Mouse (Mus musculus) splenic B cell, adult 2 months (primary cell): ENCODE measurements around the gene Csrnp1.

Source experiments
- DNase-seq: peaks from one replicate; pipeline ENCODE4 v3.0.0-alpha.2; 2011; ENCODE audit warnings: low read depth, low spot score
- H3K27me3 ChIP-seq: 2 replicates; pipeline ENCODE4 v1.6.1; 2012; ENCODE audit warnings: mild to moderate bottlenecking, low read length, moderate library complexity, mixed read lengths; ENCODE audit not compliant: control insufficient read depth, poor library complexity, insufficient read depth, severe bottlenecking
- H3K36me3 ChIP-seq: 2 replicates; pipeline ENCODE4 v1.6.1; 2012; ENCODE audit warnings: mild to moderate bottlenecking, low read length, moderate library complexity, mixed read lengths; ENCODE audit not compliant: control insufficient read depth, poor library complexity, insufficient read depth, severe bottlenecking

Gene Csrnp1

DNA sequence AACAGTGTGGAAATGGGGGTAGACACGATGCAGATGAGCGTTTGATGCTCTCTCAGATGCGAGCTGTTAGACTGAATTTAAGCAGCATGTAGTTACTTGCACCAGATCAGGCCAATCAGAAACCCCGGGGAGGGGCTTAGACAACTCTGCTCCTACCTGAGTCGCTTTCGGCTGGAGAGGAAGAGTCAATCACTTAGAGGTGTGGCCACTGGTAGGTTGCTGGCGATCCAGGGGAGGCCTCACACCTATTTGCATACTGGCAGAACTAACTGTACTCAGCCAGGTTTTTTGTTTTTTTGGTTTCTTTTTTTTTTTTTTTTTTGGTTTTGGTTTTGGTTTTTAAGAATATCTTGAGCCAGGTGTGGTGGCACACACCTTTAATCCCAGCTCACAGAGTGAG, 3.8 kb upstream of the Csrnp1 start:
- H3K27me3 ChIP-seq = no peaks in the 10 kb centered on the region
- no peaks in the 10 kb centered on the region for H3K36me3 ChIP-seq
- DNase-seq = peak; percentile 92

DNA sequence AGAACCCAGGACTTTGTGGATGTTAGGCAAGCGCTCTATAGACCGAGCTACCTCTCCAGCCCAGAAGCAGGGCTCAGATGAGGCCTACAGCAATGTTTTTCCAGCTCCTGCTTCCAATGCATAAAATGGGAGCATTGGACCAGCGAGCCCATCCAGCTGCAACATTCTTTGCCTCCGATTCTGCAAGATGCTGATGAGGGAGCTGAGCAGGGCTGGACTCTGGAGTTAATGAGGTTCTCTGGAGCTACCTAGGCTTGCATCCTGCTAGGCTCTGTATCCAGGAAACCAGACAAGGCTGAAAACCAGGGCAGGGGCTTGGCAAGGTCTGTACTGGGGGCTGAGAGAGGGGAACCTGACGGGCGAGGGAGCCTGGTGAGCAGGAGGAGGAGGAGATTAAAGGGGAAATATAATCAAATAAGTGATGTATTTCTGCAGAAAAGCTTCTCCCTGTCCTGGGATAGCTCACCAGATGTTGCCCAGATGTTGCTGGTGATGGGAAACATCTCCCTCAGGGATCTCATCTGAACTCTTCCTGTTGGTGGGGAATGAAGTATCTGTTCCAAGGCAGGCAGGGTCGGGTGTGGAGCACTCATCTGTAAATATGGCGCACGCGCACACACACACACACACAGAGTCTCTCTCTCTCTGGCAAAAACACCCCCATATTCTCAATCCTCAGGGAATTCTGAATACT, 1.6 kb upstream of the Csrnp1 start:
- Histone ChIP-seq H3K36me3 (no peaks in the 10 kb centered on the region), H3K27me3 (no peaks in the 10 kb centered on the region)
- no peak for DNase-seq

DNA sequence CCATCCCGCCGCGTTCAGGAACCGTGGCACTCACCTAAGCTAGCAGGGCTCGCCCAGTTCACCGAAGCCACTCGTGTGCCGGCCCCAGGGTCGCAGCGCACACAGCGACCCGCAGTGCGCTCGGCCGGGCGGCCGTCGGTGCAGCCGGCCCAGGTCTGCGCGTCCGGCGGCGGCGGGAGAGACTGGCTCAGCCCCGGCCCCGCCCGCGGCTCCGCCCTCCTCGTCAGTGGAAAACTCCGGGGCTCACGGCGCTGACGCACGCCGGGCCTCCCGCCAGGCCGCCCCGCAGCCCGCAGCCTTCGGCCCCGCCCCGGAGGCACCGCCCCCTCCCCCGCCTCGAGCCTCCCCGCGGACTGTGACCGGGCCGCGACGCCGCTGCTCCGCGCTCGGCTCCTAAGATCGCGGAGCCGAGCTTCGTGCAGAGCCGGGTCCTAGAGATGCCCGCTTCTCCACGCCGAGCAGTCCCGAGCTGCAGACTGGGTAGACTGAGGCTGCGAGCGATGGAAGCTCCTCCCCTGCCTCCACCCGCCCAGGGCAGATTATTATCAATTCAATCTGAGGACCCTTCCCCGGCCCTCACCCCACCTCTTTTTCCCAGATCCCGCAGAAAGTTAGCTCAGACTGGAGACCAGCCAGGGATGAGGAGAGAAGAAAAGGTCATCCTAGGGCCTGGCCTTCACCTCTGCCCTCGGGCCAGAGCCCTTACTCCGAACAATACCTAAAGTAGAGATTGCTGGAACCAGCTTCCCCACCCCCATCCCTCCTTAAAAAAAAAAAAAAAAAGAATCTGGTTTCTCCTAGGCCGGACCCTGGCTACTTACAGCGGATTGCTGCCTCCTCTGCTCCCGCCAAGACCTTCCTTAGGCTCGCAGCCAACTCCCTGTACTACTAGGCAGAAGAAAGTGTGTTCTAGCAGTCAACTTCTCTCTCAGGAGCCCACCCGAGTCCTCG, 598 bp downstream of the Csrnp1 start:
- Histone ChIP-seq H3K36me3 (no peaks in the 10 kb centered on the region), H3K27me3 (no peaks in the 10 kb centered on the region)
- DNase-seq = peak; percentile 95

DNA sequence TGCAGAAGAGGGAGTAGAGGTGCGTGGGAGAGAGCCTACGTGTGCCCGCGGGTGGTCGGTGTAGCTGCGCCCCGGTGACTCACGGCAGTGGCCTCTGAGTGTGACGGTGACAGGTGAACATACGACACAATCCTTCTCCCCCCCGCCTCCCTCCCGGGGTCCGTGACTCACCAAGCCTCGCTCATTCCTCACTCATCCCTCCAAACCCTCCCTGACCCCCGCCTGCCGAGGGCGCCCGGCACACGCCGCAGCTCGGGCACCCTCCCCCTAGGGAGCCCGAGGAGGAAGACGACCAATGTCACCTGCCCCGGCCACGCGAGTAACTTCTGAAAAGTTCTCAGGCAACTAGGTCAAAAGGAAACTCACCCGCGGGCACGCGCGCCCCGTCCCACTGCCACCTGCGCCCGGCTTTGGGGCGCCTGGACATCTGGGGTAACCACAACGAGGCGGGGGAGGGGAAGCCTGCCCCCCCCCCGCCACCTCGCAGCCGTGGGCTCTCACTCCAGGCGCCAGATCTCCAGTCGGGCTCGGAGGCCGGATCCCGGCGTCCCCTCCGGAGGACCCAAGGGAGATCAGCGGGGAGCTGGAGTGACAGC, 1.4 kb downstream of the Csrnp1 start:
- no peaks in the 10 kb centered on the region for H3K27me3 ChIP-seq
- H3K36me3 ChIP-seq = no peaks in the 10 kb centered on the region
- peak; percentile 84 for DNase-seq

DNA sequence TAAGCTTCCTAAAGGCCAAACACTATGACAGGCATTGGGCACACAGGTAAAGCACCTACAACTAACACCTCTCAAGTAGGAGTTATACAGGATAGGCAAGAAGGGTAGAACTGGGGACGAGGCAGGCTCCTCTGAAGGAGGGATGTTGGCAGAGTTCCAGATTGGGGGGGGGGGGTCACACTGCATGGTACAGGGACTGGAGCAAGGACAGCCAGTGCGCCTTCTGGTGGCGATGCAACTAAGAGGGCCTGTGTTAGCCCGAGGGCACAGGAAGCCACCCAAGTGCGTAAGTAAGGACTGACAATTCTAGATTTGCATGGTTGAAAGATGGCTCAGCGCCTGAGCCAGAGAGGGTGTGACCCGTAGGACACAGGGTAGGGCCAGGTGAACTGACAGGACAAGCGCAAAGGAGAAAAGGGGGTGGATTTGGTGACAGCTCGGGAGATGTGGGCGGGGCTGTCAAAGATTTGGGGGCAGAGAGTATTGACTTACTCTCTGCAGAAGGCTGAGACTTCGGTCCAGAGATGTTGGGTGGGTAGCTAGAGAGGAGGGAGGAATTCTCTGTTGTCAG, 2.1 kb downstream of the Csrnp1 start:
- DNase-seq = peak; percentile 95
- Histone ChIP-seq H3K36me3 (no peaks in the 10 kb centered on the region), H3K27me3 (no peaks in the 10 kb centered on the region)

DNA sequence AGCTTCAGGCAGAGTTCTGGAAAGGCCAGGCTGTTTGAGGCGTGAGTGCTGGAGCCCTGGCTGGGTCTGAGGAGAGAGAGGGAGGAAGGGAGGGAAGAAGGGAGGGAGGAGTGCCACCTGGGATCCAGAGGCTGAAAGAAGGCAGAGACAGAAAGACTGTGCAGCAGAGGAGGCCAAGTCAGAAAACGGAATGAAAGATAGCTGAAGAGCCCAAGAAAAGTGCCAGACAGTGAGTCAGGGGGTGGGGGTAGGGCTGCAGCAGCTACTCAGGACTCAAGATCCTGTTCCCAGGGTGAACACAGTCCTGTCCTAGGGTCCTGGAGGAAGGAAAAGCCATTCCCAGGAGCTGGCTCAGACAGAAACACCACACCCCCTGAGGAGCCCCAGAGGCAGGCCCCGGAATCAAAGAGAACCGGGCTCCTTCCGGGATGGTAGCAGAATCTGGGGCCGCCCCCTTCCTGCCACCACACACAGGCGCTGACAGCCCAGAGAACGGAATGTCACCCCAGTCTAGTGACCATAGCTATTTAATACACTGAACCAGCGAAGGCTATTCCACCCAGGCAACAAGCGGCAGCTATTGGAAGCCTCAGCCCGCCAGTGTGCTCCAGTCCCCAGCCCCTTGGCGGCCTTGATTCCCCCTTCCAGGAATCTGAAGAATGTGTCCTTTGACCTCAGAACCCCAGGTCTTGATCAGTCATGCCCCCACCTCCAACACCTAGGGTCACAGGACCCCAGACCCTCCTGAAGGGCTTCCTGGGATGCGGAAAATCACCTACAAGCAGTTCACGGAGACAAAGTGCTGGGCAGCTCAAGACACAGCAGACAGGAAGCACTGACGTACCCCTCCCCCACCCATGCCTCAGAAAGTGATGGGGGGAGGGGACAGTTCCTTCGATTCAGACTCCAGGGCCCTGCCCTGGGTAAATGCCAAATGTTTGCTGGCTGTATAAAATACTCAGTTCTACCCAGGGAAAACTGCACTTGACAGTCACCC, 3.0 kb downstream of the Csrnp1 start:
- peak; percentile 85 for DNase-seq
- H3K36me3 ChIP-seq = no peaks in the 10 kb centered on the region
- H3K27me3 ChIP-seq = no peaks in the 10 kb centered on the region

DNA sequence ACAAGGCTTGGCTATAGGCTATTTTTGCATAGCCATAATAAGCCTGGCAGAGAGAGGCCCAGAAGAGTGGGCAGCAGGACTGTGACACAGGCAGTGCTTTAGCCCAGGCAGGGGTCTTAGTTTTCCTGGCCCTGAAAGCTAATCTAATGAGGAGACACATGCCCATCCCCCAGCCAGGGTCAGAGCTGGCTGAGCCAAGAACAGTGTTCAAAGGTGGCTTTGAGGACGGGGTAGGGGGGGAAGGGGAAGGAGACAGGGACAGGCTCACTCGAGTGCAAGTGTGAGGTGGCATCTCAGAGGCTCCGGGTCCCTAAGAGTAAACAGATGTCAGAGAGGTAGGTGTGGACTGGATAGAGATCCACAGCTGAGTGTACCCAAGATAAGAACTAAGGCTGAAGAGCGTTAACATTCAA, 3.7 kb downstream of the Csrnp1 start:
- DNase-seq = no peak
- no peaks in the 10 kb centered on the region for H3K27me3 ChIP-seq
- H3K36me3 ChIP-seq = no peaks in the 10 kb centered on the region

DNA sequence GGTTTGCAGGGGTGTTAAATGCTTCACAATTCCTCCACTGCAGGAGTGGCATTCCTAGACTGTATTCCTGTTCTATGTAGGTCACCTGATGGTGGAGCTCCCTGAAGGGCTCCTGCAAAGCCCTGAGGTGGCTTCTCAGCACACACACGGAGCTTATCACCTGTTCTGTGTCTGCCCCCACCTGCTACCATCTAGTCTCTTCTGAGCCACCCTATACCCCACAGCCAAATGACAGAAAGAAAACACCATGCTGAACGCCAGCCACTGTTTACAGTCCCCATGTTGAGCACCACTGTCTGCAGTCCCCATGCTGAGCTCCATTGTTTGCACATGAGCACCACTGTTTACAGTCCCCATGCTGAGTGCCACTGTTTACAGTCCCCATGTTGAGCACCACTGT, 4.7 kb downstream of the Csrnp1 start:
- Histone ChIP-seq H3K36me3 (no peaks in the 10 kb centered on the region; the same call in 1 of the 2 replicates), H3K27me3 (no peaks in the 10 kb centered on the region)
- no peak for DNase-seq

DNA sequence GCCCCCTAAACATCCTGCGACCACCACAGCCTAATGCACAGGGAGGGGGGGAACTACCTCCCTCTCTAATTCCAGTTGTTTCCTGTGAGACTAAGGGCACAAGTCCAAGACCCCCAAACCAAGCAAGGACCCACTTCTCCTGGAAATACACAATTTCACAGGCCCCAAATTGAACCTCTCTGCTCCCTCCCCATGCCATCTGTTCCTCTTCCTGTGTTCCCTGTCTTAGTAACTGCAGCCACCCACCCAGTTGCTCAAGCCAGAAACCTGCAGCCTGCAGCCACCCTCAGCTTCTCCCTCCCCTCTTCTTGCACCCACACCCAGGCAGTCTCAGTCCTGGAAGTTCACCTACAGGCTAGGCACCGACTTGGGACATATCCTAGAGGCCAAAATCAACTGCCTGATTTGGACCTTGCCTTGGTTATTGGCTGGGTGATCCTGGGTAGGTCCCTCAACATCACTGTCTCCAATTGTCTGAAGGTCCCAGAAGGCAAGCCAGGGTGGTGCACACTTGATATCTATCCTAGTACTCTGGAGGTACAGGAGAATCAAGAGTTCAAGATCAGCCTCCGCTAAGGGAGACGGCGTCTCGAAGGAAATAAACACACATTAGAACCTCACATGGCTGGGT, 5.5 kb downstream of the Csrnp1 start:
- DNase-seq = no peak
- Histone ChIP-seq H3K36me3 (peaks cover 5% of the 10 kb centered on the region), H3K27me3 (no peaks in the 10 kb centered on the region)

DNA sequence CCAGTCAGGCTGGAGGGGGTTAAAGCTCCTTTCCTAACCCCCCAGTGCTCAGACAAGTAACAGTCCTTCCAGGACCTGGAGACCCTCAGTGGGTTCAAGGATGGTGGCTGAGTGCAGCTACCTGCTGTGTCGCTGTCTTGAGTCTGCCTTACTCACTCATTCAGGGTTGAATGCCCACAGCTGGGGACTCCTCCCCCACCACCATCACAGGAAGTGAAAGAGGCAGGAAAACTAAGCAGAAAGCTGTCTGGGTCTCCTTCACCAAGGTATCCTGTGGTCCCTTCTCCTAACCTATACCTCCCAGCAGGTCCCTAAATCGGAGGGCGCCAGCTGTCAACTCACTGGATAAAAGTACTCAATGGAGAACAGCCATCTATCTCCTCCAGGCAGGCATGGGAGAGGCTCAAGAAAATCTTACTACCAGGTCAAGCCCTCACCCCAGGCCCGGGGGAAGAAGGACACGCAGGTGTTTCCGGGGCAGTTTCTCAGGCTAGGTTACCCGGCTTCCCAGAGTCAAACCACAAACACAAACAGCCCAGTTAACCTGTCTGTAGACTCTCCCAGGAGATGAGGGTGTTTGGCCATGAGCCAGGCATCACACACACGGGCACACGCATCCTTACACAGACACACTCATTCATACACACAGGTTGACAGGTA, 6.2 kb downstream of the Csrnp1 start:
- peak; percentile 79 for DNase-seq
- Histone ChIP-seq H3K36me3 (peaks cover 7% of the 10 kb centered on the region), H3K27me3 (no peaks in the 10 kb centered on the region)

DNA sequence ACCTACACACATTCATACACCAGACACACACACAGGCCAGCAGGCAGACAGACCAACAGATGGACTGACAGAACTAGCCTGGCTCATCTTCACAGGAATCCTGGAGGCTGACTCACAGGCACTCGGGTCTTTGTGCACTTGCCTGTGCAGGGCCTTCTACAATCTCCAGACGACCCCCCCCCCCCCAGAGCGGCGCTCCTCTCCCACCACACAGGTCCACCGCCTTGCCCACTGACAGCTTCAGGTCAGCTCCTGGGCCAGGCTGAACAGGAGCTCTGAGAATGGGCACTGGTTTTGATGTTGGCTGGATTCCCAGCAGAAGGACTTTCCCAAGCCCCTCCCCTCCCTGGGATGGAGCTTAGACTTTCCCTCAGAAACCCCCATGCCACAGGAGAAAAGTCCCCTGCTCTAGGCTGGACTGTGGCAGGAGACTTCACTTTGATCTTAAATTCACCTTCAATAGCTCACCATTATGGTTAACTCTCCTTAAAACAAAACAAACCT, 6.8 kb downstream of the Csrnp1 start:
- no peaks in the 10 kb centered on the region for H3K27me3 ChIP-seq
- DNase-seq = peak; percentile 37
- H3K36me3 ChIP-seq = peaks cover 8% of the 10 kb centered on the region

DNA sequence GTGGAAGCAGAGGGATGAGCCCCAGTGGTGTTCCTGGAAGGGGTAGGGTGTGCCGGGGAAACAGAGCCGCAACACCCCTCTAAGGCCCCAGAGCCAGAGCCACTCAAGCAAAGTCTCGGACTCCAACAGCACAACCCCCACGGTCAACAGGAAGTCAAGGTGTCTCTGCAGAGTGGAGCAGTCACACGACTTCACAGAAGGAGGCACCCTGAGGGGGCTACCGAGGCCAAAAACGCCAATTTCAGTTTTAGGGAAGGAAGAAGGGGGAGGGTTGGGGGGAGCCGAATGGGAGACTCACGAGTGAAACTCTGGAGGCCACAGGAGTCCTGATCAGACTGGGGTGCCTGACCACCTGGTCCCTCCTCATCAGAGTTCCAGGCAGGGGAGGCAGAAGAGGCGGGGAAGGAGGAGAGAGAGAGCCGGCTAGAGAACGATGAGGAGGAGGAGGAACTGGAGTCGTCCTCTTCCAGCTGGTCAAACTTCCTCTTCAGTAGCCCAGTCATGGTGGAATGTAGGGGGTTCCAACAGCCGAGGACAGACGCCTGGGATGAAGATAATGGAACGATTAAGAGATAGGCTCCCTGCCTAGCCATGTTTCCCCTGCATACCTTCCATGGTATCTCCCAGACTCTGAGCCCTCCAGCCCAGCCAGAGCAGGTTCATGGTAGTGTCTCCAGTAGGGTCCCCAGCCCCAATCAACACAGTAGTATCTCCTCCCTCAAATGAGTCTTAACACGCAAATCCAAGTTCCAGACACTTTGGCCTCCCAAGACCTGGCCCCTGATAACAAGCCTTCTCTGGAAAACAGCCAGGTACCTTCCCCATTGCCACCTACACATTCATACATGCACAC, 7.5 kb downstream of the Csrnp1 start:
- H3K27me3 ChIP-seq = no peaks in the 10 kb centered on the region
- peaks cover 12% of the 10 kb centered on the region for H3K36me3 ChIP-seq
- peak; percentile 58 for DNase-seq
